Mouse (Mus musculus): ENCODE results near the gene AI464131.
A peak's percentile ranks its signal among the peaks of the same experiment; 100 is the strongest.
"Not testable (repeated sequence)": the region's sequence is repeated elsewhere in the genome, so short reads cannot be mapped to it uniquely, and the experiment has no call there.

The AI464131 gene

GRCm38 (mm10) chr4:41469199-41469598, 33.7 kb downstream of the AI464131 start:
- no peak for DNase-seq

GRCm38 (mm10) chr4:41468396-41469080, 34.3 kb downstream of the AI464131 start:
- DNase-seq = peak; percentile 93

DNA sequence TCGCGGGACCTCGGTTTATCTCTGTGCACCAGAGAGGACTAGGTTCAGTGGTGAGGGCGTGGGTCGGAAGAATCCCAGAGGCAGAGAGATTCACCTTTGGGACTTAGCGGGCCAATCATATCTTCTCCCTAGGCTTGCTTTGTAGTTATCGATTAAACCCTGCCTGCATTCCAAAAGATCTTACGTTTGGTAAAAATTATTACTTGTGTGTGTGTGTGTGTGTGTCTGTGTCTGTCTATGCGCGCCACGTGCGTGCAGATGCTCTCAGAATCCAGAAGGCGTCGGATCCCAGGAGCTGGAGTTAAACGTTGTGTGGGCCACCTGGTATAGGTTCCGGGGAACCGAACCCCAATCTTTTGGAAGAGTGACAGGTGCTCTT, 37.6 kb downstream of the AI464131 start:
- no peak for DNase-seq

DNA sequence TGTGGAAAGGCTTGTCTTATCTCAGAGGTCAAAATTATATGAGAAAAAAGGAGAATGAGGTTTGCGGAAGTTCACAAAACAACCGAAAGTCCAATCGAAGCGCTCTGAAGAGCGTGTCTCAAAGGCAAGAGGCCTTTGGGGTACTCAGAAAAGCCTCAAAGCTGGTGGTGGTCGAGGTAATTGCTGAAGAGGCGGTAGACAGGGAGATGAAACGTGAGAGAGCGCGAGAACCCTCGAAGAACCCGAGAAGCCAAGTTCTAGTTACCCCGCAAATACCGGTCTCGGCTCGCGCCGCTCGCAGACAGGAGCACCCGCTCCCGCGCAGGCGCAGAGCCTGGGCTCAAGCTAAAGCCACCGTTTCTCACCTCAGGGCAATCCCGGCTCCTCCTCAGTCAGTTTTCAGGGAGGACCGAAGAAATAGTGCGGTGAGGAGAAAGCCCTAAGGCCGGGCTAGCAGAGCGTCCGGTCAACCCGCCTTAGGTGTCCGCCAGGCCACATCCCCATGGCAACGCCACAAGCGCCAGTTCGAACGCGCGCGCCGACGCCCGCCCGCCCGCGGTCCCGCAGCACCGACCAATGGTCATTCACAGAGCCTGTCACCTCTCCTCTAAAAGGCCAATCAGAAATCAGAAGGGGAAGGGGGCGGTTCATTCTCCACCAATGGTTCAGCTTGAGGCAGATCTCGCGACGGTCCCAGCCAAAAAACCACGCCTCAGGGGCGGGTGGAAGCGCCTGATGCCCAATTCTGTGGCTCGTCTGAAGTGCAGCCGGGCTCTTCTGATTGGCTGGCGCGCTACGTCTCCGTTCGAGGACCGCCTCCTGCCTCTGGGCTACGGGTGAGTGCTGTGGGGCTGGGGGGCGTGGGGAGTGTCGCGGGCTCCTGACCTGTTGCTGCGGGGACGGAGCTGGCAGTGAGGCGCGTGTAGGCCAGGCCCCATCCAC, 38.3 kb downstream of the AI464131 start, which contains the start of the genes Kif24 and Nudt2:
Gene Kif24 (minus strand): TSS at position 543 of the 942 bp plus-strand sequence.
Gene Nudt2 (plus strand): TSS at position 807 of the 942 bp plus-strand sequence.
- peak; percentile 100 for DNase-seq

- not testable (repeated sequence) for DNase-seq
These were observed 39.7 kb downstream of the AI464131 start for GRCm38 (mm10) chr4:41463051-41463738.

DNA sequence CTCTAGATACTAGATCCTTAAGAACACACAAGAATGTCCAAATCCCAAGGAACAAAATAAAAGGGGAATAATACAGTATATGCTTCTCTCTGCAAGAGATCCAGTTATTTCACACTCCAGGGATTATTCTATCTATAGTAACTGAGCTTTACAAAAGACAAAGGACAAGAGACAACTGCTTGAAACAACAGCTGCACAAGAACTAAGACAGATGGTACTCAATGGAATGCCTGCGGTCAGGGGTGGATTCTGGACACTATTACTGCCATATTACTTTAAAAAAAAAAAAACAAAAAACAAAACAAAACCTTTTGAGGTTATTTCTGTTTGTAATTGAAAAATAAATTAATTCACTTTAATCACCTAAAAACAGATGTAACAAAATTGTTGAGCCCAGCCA, 42.2 kb downstream of the AI464131 start:
- no peak for DNase-seq

DNA sequence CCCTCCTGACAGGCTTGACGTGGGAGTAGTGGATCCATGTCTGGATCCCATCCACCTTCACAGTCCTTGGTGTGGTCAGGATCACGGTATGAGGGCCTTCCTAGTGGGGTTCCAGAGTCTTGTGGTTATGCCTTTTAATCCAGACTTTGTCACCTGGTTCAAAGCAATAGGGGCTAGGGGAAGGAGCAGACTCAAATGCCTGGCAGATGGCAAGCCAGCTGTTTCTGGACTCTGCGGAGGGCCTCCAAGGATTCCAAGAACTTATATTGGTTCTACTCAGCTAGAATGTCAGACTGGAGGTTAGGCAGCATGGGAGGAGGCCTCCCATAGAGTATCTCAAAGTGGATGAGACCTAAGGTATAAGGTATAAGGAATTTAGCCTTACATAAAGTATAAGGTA, 55.3 kb downstream of the AI464131 start:
- no peak for DNase-seq
